Mouse (Mus musculus) heart, embryonic 10.5 days (tissue): ENCODE data around the gene Calcb. TPM values are rescaled to one million over a fixed set of nuclear protein-coding genes. Genes with fewer than 3 reads are reported as not detected.
A peak's percentile ranks its signal among the peaks of the same experiment; 100 is the strongest.
"Not testable (repeated sequence)": the region's sequence is repeated elsewhere in the genome, so short reads cannot be mapped to it uniquely, and the experiment has no call there.

Experiments used
- DNase-seq: peaks from one replicate; pipeline ENCODE4 v3.0.0-alpha.2; 2017; ENCODE audit warnings: low spot score
- H3K27ac ChIP-seq: fragments of 300-500 bp; sonication (generic); 2 replicates; pipeline ENCODE4 v1.5.1; 2016; ENCODE audit warnings: mild to moderate bottlenecking
- H3K27me3 ChIP-seq: fragments of 300-500 bp; sonication (generic); 2 replicates; pipeline ENCODE4 v1.6.1; 2016; ENCODE audit warnings: mild to moderate bottlenecking; ENCODE audit not compliant: poor library complexity, insufficient read depth, severe bottlenecking
- H3K36me3 ChIP-seq: fragments of 300-500 bp; sonication (generic); 2 replicates; pipeline ENCODE4 v1.6.1; 2016; ENCODE audit warnings: mild to moderate bottlenecking, moderate library complexity
- H3K4me1 ChIP-seq: fragments of 300-500 bp; sonication (generic); 2 replicates; pipeline ENCODE4 v1.6.1; 2016; ENCODE audit warnings: mild to moderate bottlenecking
- H3K4me3 ChIP-seq: fragments of 300-500 bp; sonication (generic); 2 replicates; pipeline ENCODE4 v1.5.1; 2016; ENCODE audit warnings: mild to moderate bottlenecking, moderate library complexity
- H3K9me3 ChIP-seq: fragments of 300-500 bp; sonication (generic); 2 replicates; pipeline ENCODE4 v1.6.1; 2016; ENCODE audit warnings: mild to moderate bottlenecking, moderate library complexity
- WGBS: fragments of 180-500 bp; shearing (Covaris S2); methylation state at CpG from one replicate; pipeline ENCODE4 v1.1.7; 2016; 5-methylcytosine and 5-hydroxymethylcytosine counted together
- polyA plus RNA-seq: library from polyadenylated mRNA; unstranded; fragments of >200 nt; fragmentation: Nextera tagmentation; extraction: Ambion mirVana; gene quantifications from 2 replicates; pipeline ENCODE4 v1.2.1, GENCODE M21; 2016

Gene Calcb
- polyA plus RNA-seq = not detected in 2 replicates

DNA sequence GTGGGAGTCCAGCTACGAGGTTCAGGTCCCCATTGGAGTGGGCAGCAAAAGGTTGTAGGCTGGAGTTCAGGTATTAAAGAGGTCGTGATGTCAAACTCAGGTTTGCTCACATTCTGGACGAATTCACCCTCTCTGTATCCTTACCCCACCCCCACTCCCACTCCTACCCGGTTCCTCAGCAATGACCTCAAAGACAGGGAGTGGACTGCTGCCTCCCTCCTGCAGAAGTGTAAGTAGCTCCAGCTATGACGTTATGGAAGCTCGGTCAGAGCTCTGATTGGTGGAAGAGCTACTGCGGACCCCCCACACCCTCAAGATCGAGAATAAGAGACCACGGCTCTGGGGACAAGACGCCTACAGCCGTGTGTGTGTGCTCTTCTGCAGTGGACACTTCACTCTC, at the start of gene Calcb:
Gene Calcb (plus strand): TSS at position 344 of the 400 bp plus-strand sequence.
- H3K4me3 ChIP-seq = peak within 1 kb of the TSS; percentile 43
- H3K36me3 ChIP-seq = no peaks in the 10 kb centered on the region
- WGBS = 7% methylated on average over 11 of the region's 11 CpGs
- no peaks in the 10 kb centered on the region for H3K9me3 ChIP-seq
- H3K4me1 ChIP-seq = peaks cover 19% of the 10 kb centered on the region
- H3K27me3 ChIP-seq = peaks cover 61% of the 10 kb centered on the region
- no peak for DNase-seq
- no peak within 1 kb of the TSS for H3K27ac ChIP-seq

- Histone ChIP-seq H3K4me3 (no peak overlapping the region), H3K36me3 (no peaks in the 10 kb centered on the region), H3K27ac (no peak overlapping the region), H3K4me1 (no peaks in the 10 kb centered on the region), H3K27me3 (no peaks in the 10 kb centered on the region), H3K9me3 (no peaks in the 10 kb centered on the region)
- WGBS = 50% methylated on average over 1 of the region's 1 CpGs
- DNase-seq = no peak
These were observed 47.0 kb upstream of the Calcb start for GRCm38 (mm10) chr7:114671405-114671804.

DNA sequence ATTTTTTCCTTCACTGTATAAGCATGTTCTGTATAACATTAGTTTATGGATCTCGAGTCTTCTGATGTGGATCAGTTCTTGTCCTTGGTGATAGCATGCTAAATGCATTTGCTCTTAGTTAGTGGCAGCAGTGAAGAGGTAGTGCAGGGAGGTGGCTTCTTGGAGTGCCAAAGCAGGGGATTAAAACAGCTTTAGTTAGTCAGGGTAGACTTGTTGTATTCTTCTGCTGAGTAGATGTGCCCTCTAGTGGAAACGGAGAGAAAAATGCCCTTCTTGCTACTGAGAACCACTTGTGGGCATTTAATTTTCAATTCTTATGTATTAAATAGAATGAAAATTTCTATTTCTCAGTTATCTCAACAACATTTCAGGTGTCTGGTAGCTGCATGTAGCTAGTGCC, 45.7 kb upstream of the Calcb start:
- Histone ChIP-seq H3K9me3 (no peaks in the 10 kb centered on the region), H3K4me1 (no peaks in the 10 kb centered on the region), H3K4me3 (no peak overlapping the region), H3K27ac (no peak overlapping the region), H3K27me3 (no peaks in the 10 kb centered on the region), H3K36me3 (no peaks in the 10 kb centered on the region)
- 23% methylated on average over 2 of the region's 2 CpGs for WGBS
- DNase-seq = no peak

GRCm38 (mm10) chr7:114692339-114692738, 26.1 kb upstream of the Calcb start:
- Histone ChIP-seq H3K9me3 (no peaks in the 10 kb centered on the region), H3K27ac (no peak overlapping the region), H3K36me3 (no peaks in the 10 kb centered on the region), H3K4me1 (no peaks in the 10 kb centered on the region), H3K27me3 (no peaks in the 10 kb centered on the region), H3K4me3 (no peak overlapping the region)
- no peak for DNase-seq

DNA sequence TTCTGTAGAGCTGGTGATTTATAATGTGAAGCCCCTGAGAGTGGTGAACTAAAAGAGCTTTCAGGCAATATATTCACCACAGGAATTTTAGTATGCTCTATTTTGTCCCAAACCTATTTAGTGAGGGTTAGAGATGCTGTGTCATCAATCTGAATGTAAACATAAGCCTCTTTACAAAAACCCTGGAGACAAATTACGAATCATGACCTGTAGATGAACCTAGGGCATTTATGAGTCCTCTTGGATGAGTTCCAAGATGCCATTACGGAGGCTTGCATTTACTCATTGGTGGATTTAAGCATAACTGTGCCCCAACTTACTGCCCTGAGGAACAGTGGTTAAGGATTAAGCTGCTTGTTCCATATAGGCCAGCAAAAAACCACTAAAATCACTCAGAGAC, 17.6 kb upstream of the Calcb start:
- Histone ChIP-seq H3K36me3 (no peaks in the 10 kb centered on the region), H3K4me3 (no peak overlapping the region), H3K4me1 (no peaks in the 10 kb centered on the region), H3K27ac (no peak overlapping the region), H3K27me3 (no peaks in the 10 kb centered on the region), H3K9me3 (no peaks in the 10 kb centered on the region)
- no peak for DNase-seq
- WGBS = 64% methylated on average over 2 of the region's 2 CpGs

DNA sequence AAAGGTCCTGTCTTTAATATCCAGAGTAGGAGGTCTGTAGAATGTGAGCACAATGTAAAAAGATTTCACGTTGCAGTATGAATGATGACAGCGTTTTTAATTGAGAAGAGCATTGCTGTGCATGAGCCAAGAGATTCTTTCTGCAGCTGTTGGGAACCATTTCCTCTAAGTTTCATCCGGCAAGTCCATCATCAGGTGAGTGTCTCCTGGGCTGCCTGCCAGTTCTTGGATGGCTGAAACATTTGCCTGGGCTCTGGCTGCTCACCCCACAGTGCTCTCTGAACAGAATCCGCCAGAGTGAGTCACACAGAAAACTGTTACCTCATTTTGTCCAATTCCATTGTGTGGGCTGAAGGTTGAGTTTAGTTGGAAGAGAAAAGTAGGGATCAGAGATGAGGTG, 11.7 kb upstream of the Calcb start:
- Histone ChIP-seq H3K4me1 (no peaks in the 10 kb centered on the region), H3K27me3 (no peaks in the 10 kb centered on the region), H3K36me3 (no peaks in the 10 kb centered on the region), H3K4me3 (no peak overlapping the region), H3K9me3 (no peaks in the 10 kb centered on the region), H3K27ac (no peak overlapping the region)
- no peak for DNase-seq
- 85% methylated on average over 4 of the region's 4 CpGs for WGBS

DNA sequence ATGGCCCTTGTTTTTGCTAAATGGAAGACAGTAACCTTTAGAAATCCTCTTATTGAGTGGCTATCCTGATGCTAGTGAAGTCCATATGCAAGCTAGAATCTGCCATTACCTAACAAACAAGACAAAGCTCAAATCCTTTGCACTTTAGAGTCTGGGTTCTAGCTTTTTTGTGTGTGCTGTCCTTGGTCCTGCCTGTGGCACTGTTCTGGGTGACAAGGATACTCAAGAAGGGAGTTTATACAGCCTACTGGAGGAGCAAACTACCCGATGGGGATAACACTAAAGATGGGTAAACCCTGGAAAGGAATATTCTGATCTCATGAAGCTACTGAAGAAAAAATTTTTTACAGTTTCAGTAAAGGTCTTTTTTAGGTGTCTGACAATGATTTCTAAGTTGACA, 11.0 kb upstream of the Calcb start:
- no peak for DNase-seq
- no peak overlapping the region for H3K27ac ChIP-seq
- no peaks in the 10 kb centered on the region for H3K9me3 ChIP-seq
- WGBS = 82% methylated on average over 1 of the region's 1 CpGs
- H3K4me3 ChIP-seq = no peak overlapping the region
- H3K27me3 ChIP-seq = no peaks in the 10 kb centered on the region
- H3K4me1 ChIP-seq = no peaks in the 10 kb centered on the region
- no peaks in the 10 kb centered on the region for H3K36me3 ChIP-seq

- no peaks in the 10 kb centered on the region for H3K36me3 ChIP-seq
- no peak overlapping the region for H3K27ac ChIP-seq
- no peaks in the 10 kb centered on the region for H3K9me3 ChIP-seq
- peaks cover 4% of the 10 kb centered on the region; the same call in 1 of the 2 replicates for H3K27me3 ChIP-seq
- H3K4me1 ChIP-seq = no peaks in the 10 kb centered on the region
- 76% methylated on average over 2 of the region's 2 CpGs for WGBS
- no peak overlapping the region for H3K4me3 ChIP-seq
- DNase-seq = no peak
These were observed 8.0 kb upstream of the Calcb start for GRCm38 (mm10) chr7:114710419-114710818.

- 66% methylated on average over 1 of the region's 1 CpGs for WGBS
- H3K27me3 ChIP-seq = peaks cover 15% of the 10 kb centered on the region
- DNase-seq = no peak
- H3K36me3 ChIP-seq = no peaks in the 10 kb centered on the region
- H3K4me1 ChIP-seq = no peaks in the 10 kb centered on the region
- H3K9me3 ChIP-seq = no peaks in the 10 kb centered on the region
- H3K27ac ChIP-seq = no peak overlapping the region
- H3K4me3 ChIP-seq = no peak overlapping the region
These were observed 5.9 kb upstream of the Calcb start for GRCm38 (mm10) chr7:114712523-114712922.

DNA sequence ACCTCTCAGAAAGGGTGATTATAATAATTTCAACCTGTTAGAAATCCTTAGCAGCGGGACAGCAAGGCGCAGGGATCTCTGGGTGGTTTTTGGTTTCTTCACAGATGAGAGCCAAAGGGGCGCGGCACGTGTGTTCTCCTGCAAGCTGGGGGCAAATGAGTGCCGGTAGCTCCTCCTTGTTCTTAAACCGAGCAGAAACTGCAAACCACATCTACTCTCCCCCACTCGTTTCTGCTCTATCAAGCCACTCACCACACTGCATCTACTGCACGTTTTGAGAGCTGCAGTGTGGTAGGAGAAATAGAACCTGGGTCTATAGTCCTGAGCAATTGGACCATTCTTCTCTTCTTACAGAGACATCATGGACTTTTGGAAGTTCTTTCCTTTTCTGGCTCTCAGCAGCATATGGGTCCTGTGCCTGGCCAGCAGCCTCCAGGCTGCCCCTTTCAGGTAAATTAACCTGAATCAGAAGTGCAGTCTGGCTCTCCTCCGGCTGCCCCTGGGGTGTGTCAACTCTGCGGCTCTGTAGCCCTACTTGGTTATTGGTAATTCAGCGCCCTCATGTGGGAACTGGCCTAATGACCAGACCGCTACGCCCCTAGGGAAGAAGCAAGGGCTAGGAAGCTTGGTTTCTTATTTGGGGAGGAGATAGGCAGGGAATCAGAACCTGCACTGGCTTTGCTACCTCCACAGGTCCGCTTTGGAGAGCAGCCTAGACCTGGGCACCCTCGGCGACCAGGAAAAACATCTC, 1.1 kb downstream of the Calcb start:
- peaks cover 61% of the 10 kb centered on the region for H3K27me3 ChIP-seq
- no peaks in the 10 kb centered on the region for H3K9me3 ChIP-seq
- H3K4me3 ChIP-seq = peak overlapping the region; percentile 43
- DNase-seq = no peak
- no peaks in the 10 kb centered on the region for H3K36me3 ChIP-seq
- peaks cover 19% of the 10 kb centered on the region for H3K4me1 ChIP-seq
- WGBS = 4% methylated on average over 17 of the region's 17 CpGs
- H3K27ac ChIP-seq = no peak overlapping the region

GRCm38 (mm10) chr7:114729696-114730095, 11.3 kb downstream of the Calcb start:
- not testable (repeated sequence) for H3K27ac ChIP-seq, H3K9me3 ChIP-seq, H3K36me3 ChIP-seq, H3K4me3 ChIP-seq, H3K4me1 ChIP-seq, H3K27me3 ChIP-seq, DNase-seq
- WGBS = 66% methylated on average over 4 of the region's 4 CpGs

- Histone ChIP-seq H3K27me3 (no peaks in the 10 kb centered on the region), H3K4me3 (no peak overlapping the region), H3K4me1 (no peaks in the 10 kb centered on the region), H3K36me3 (no peaks in the 10 kb centered on the region), H3K27ac (no peak overlapping the region), H3K9me3 (no peaks in the 10 kb centered on the region)
- 81% methylated on average over 6 of the region's 6 CpGs for WGBS
- peak; percentile 27 for DNase-seq
These were observed 12.7 kb downstream of the Calcb start for GRCm38 (mm10) chr7:114731175-114731574.

- not testable (repeated sequence) for H3K27ac ChIP-seq, H3K36me3 ChIP-seq, H3K4me1 ChIP-seq, H3K4me3 ChIP-seq, DNase-seq, H3K27me3 ChIP-seq, H3K9me3 ChIP-seq
- 31% methylated on average over 4 of the region's 4 CpGs for WGBS
These were observed 13.3 kb downstream of the Calcb start for GRCm38 (mm10) chr7:114731700-114732099.

DNA sequence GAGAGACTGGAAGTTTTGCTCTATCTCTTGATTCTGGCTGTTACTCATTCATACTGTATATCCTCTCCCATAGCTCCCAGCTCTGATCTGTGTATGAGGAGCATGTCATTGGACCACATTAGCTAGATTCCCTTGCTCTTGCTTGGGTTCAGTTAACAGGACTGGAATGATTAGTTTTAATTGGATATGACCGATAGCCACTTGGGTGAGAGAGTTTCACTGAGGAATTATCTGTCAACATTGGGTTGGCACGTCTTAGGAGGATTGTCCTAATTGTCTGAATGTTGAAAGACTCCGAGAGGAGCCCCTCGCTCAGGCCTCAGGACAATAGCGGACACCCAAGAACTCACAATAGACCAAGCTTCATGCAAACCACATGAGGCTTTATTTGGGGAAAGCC, 17.8 kb downstream of the Calcb start:
- no peak overlapping the region for H3K4me3 ChIP-seq
- no peaks in the 10 kb centered on the region for H3K9me3 ChIP-seq
- WGBS = 80% methylated on average over 5 of the region's 5 CpGs
- no peaks in the 10 kb centered on the region; the same call in 1 of the 2 replicates for H3K27me3 ChIP-seq
- no peak for DNase-seq
- no peaks in the 10 kb centered on the region for H3K4me1 ChIP-seq
- no peaks in the 10 kb centered on the region for H3K36me3 ChIP-seq
- no peak overlapping the region for H3K27ac ChIP-seq
